Mouse (Mus musculus) stomach, postnatal 0 days (tissue): Measurements from ENCODE around the gene Selenon. TPM values are rescaled to one million over a fixed set of nuclear protein-coding genes. Genes with fewer than 3 reads are reported as not detected.

Experiments
- ATAC-seq: fragments of 200-750 bp; cut with Nextera tagmentation; 2 replicates; pipeline ENCODE4 v1.8.0; 2017; ENCODE audit not compliant: low FRiP score, low TSS enrichment
- DNase-seq: peaks from one replicate; pipeline ENCODE4 v3.0.0-alpha.2; 2016; ENCODE audit warnings: low spot score
- H3K27ac ChIP-seq: fragments of 300-500 bp; sonication (generic); replicated peaks from 2 replicates; pipeline ENCODE4 v1.5.1; 2014; ENCODE audit warnings: mild to moderate bottlenecking, control low read depth
- H3K27me3 ChIP-seq: fragments of 300-500 bp; sonication (generic); 2 replicates; pipeline ENCODE4 v1.6.1; 2014; ENCODE audit warnings: low read length; ENCODE audit not compliant: control insufficient read depth, insufficient read depth
- H3K36me3 ChIP-seq: fragments of 300-500 bp; sonication (generic); 2 replicates; pipeline ENCODE4 v1.6.1; 2014; ENCODE audit warnings: low read length, mixed read lengths; ENCODE audit not compliant: control insufficient read depth, insufficient read depth
- H3K4me1 ChIP-seq: fragments of 300-500 bp; sonication (generic); replicated peaks from 2 replicates; pipeline ENCODE4 v1.6.1; 2014; ENCODE audit warnings: antibody characterized with exemption; ENCODE audit not compliant: control insufficient read depth, insufficient read depth
- H3K4me2 ChIP-seq: fragments of 300-500 bp; sonication (generic); replicated peaks from 2 replicates; pipeline ENCODE4 v1.6.1; 2014; ENCODE audit warnings: low read depth, mild to moderate bottlenecking, control low read depth, moderate library complexity
- H3K4me3 ChIP-seq: fragments of 300-500 bp; sonication (generic); 2 replicates; pipeline ENCODE4 v1.5.1; 2014; ENCODE audit warnings: low read depth, low read length, control low read depth
- H3K9ac ChIP-seq: fragments of 300-500 bp; sonication (generic); 2 replicates; pipeline ENCODE4 v1.6.1; 2014; ENCODE audit warnings: mild to moderate bottlenecking, low read length, control low read depth, mixed read lengths
- H3K9me3 ChIP-seq: fragments of 300-500 bp; sonication (generic); 2 replicates; pipeline ENCODE4 v1.6.1; 2016; ENCODE audit warnings: low read length; ENCODE audit not compliant: control insufficient read depth
- CTCF ChIP-seq: IDR thresholded peaks from 2 replicates; pipeline ENCODE4 v1.5.1; 2016; ENCODE audit warnings: antibody characterized with exemption, low read depth, mild to moderate bottlenecking, moderate library complexity
- EP300 ChIP-seq: optimal IDR thresholded peaks from 2 replicates; pipeline ENCODE3; 2016; ENCODE audit warnings: antibody characterized with exemption
- whole genome bisulfite sequencing: fragments of 180-500 bp; shearing (Covaris S2); extraction: QIAGEN DNeasy Blood & Tissue Kit; methylation state at CpG from one replicate; pipeline ENCODE4 v1.1.7; 2014; 5-methylcytosine and 5-hydroxymethylcytosine counted together
- polyA plus RNA-seq: library from polyadenylated mRNA; unstranded; fragments of >200 nt; fragmentation: Nextera tagmentation; extraction: Ambion mirVana; gene quantifications from 2 replicates; pipeline ENCODE4 v1.2.1, GENCODE M21; 2015

Selenon gene
- polyA plus RNA-seq: 8.6 and 12.1 TPM in 2 replicates

GRCm38 (mm10) chr4:134551494-134552316 is at the start of gene Selenon:
Gene Selenon (minus strand): TSS chr4:134552166.
- peak within 1 kb of the TSS; percentile 85 for H3K9ac ChIP-seq
- H3K4me2 ChIP-seq: peak within 1 kb of the TSS; percentile 87
- under 1% methylated on average over 43 of the region's 67 CpGs for WGBS
- TF ChIP-seq EP300 (no peak), CTCF (no peak)
- no peaks in the 10 kb centered on the region; the same call in 1 of the 2 replicates for H3K36me3 ChIP-seq
- H3K27me3 ChIP-seq: no peaks in the 10 kb centered on the region
- no peaks in the 10 kb centered on the region for H3K9me3 ChIP-seq
- peak; percentile 62 for ATAC-seq
- H3K4me1 ChIP-seq: 0 out of 2 replicates have a peak, but pooled peaks cover 6% of the 10 kb centered on the region
- peak; percentile 72 for DNase-seq
- H3K27ac ChIP-seq: peak within 1 kb of the TSS; percentile 86
- H3K4me3 ChIP-seq: peak within 1 kb of the TSS; percentile 54

DNA sequence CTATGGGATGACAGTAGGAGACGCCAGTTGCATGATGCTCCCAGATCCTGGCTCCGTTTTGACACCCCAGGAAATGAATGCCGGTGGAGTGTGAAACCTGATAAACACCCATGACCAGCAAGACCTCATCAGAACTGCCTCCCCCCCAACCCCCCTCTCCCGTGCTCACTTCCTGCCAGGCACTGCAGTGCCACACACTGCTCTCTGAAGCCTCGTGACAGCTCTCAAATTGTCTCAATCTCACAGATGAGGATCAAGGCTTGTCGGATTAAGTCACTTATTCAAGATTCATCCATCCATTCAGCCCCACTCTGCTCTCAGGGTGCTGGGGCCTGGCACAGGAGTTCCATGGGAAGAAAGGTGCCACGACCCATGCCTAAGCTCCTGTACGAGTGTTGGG is 49.4 kb upstream of the Selenon start:
- no peak overlapping the region for H3K4me2 ChIP-seq
- no peak for ATAC-seq
- TF ChIP-seq EP300 (no peak), CTCF (no peak)

GRCm38 (mm10) chr4:134600777-134601176 is 48.8 kb upstream of the Selenon start:
- no peak overlapping the region for H3K9ac ChIP-seq
- no peak overlapping the region for H3K4me2 ChIP-seq
- no peaks in the 10 kb centered on the region for H3K36me3 ChIP-seq
- DNase-seq: no peak
- no peaks in the 10 kb centered on the region for H3K9me3 ChIP-seq
- no peak for ATAC-seq
- 55% methylated on average over 7 of the region's 7 CpGs for WGBS
- no peaks in the 10 kb centered on the region for H3K27me3 ChIP-seq
- no peak for TF ChIP-seq CTCF
- no peak for TF ChIP-seq EP300
- no peaks in the 10 kb centered on the region for H3K4me1 ChIP-seq
- no peak overlapping the region; the same call in 1 of the 2 replicates for H3K27ac ChIP-seq
- no peak overlapping the region for H3K4me3 ChIP-seq

More for the DNA sequence above, 49.4 kb upstream of the Selenon start:
- no peaks in the 10 kb centered on the region for H3K27me3 ChIP-seq
- H3K9me3 ChIP-seq: no peaks in the 10 kb centered on the region
- H3K27ac ChIP-seq: no peak overlapping the region
- no peaks in the 10 kb centered on the region for H3K36me3 ChIP-seq
- no peak overlapping the region for H3K4me3 ChIP-seq
- H3K9ac ChIP-seq: no peak overlapping the region
- no peak for DNase-seq
- WGBS: 39% methylated on average over 8 of the region's 8 CpGs
- no peaks in the 10 kb centered on the region for H3K4me1 ChIP-seq

DNA sequence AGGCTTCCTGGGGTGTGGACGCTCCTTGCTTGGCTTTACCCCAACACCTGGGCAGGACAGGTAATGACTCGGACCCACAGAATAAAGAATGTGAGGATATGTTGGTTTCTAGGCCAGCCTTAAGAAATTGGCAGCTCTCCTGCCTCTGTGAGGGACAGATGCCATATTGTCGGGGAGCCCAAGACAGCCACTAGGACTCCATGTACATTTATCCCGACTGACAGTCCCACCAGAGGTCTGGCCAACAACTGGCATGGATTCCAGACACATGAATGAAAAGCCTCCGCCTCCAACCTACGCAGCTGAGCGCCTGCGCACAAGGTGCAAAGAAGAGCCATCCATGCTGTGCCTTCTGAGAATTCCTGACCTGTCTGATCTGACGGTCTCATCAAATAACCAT is 48.1 kb upstream of the Selenon start:
- no peak for DNase-seq
- no peaks in the 10 kb centered on the region for H3K4me1 ChIP-seq
- no peak for TF ChIP-seq CTCF
- no peak for TF ChIP-seq EP300
- H3K9me3 ChIP-seq: no peaks in the 10 kb centered on the region
- no peak overlapping the region for H3K9ac ChIP-seq
- 86% methylated on average over 9 of the region's 9 CpGs for WGBS
- no peak for ATAC-seq
- no peaks in the 10 kb centered on the region for H3K36me3 ChIP-seq
- no peak overlapping the region for H3K4me2 ChIP-seq
- no peak overlapping the region for H3K4me3 ChIP-seq
- H3K27ac ChIP-seq: no peak overlapping the region
- no peaks in the 10 kb centered on the region for H3K27me3 ChIP-seq

- no peak overlapping the region for H3K27ac ChIP-seq
- no peaks in the 10 kb centered on the region for H3K27me3 ChIP-seq
- 62% methylated on average over 10 of the region's 10 CpGs for WGBS
- H3K9me3 ChIP-seq: no peaks in the 10 kb centered on the region
- DNase-seq (no peak), ATAC-seq (0 out of 2 replicates have a peak, but pooled peaks have one; percentile 5)
- no peaks in the 10 kb centered on the region for H3K36me3 ChIP-seq
- H3K9ac ChIP-seq: no peak overlapping the region
- H3K4me2 ChIP-seq: no peak overlapping the region
- no peak for TF ChIP-seq EP300
- no peak for TF ChIP-seq CTCF
- no peak overlapping the region for H3K4me3 ChIP-seq
- no peaks in the 10 kb centered on the region for H3K4me1 ChIP-seq
Observed at GRCm38 (mm10) chr4:134596816-134597692, 45.1 kb upstream of the Selenon start.
